Mouse (Mus musculus) kidney, postnatal 36 days (tissue): ENCODE results near the gene Tmem164.

Experiments used
- DNase-seq, 2 experiments: peaks; one replicate each; pipeline ENCODE4 v3.0.0; 2021 to 2022; ENCODE audit warnings: mixed read lengths in 2 of 2

Tmem164 gene

DNA sequence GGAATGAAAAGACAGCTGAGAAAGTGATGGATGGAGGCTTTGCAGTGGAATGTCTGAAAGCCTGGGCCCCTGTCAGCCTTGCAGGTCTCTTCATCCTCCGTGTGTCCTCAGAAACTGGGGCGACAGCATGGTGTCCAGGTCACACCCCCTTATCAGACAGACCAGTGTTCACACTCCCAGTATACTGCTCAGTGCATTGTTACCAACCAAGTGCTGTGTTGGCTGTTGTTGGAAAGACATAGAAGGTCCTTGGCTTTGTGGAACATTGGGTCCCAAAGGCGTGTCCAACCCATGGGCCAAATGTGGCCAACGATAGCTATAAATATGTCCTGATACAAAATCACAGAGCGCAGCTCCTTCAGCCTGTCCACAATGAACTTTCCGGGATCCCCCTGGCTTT lies 149.4 kb downstream of the Tmem164 start:
- DNase-seq, result no peak

DNA sequence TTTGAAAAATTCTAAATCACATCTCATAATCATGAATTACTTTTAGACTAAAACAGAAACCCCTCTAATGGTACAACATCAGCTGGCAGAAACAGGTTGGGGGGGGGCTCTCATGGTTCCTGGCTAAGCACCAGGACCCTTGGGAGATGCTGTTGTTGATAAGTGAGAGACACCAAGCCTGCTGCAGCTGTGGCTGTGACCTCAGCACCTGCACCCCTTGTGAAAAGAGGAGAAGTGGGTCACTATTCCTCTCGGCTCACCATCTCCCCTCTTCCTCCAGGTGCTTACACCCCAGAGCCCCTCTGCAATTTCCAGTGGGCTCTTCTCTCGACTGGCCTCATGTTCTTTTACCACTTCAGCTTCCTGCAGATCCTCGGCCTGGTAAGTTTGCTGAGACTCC lies 151.0 kb downstream of the Tmem164 start:
- no peak for DNase-seq

DNA sequence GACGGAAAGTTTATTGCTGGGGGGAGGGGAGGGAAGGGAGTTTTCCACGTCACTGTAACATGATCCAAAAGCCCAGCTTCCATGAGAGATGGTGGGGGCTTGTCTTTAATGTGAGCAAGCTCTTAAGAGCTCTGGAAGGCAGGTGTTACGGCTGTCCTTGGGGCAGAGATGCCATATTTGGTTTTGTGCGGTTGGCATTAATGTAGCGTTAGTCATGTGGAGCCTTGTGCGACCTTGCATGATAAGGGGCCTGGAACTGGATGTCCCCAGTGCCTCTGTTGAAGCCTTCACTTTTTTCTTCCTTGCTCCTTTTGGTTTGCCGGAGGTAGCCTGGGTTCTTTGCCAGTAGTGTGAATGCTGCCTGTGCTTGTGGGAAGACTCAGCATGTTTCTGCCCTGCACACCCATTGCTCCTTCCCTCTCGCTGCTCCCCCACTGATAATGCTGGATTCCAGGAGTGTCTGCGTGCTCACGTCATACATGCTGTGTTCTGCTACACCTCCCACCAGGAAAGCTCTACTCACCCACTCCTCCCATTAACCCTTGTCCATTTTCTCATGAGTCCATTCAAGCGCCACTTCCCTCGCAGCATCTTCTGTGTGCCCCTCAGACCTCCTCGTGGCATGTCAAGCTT lies 152.1 kb downstream of the Tmem164 start:
- no peak for DNase-seq

DNA sequence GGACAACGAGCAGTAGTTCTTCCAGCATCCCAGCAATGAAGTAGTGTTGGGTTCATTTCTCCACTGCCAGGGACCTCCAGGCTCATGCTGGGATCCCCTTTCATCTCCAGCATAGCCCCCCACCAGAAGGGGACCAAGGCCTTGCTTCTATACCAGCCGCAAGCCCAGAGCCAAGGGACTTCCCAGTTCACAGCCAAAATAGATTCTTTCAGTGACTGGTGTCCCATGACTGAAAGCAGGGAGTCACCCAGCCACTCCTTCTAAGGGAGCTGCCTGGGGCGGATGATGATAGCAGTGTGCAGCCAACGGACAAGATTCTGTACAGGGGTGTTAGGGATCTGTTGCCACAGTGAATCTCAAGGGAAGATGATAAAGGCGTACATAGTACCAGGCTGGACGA lies 153.6 kb downstream of the Tmem164 start:
- no peak for DNase-seq

DNA sequence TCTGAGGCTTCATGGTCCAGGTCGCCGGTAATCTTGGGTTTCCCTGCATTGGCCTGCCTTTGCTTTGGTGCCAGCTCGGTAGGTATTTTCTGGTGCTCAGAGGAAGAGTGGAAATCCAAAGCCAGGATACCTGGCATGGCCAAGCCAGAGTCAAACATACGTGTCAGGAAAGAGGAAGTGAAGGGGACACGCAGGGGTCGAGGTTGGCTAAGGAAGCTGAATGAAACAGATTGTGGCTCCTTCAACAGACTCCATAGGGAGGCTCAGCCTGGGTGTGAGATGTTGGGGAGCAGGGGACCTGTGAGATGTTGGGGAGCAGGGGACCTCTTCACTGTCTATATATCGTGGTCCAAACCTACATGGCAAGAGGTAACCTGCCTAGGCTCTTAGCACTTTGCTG lies 155.2 kb downstream of the Tmem164 start:
- no peak for DNase-seq

DNA sequence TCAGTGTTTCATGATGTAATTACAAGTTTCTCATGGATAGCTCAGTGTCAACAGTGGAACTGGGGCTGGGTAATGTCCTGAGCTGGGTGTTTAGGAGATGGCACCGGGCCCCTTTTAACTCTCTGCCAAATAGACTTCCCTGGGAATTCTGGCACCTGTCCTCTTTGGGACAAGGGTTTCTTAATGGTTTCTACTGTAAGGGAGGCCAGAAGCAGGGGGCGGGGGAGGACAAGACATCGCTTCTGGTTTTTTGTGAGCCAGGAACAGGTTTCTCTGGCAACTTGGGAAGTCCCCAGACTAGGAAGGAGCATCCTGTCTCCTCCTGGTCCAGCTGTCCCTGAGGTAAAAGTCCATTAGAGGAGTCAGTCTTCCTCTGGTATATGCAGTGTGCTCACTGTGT lies 156.1 kb downstream of the Tmem164 start:
- DNase-seq, result no peak

DNA sequence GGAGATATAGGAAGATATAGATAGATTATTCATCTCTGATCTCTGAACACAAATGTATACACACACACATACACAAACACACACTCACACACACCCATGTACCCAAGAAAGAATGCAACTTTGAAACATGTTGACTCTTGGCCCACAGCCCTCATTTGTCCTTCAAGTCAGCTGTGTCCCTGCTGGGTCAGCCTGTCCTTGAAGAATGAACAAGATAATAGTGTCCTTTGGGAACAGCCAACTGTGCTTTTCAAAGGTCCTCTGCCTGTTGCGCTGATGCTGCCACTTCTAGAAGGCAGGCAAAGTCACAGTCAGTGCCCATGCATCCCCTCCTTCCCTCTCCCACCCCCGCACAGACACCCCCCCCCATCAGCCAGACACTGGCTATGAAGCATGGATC lies 157.6 kb downstream of the Tmem164 start:
- no peak for DNase-seq

DNA sequence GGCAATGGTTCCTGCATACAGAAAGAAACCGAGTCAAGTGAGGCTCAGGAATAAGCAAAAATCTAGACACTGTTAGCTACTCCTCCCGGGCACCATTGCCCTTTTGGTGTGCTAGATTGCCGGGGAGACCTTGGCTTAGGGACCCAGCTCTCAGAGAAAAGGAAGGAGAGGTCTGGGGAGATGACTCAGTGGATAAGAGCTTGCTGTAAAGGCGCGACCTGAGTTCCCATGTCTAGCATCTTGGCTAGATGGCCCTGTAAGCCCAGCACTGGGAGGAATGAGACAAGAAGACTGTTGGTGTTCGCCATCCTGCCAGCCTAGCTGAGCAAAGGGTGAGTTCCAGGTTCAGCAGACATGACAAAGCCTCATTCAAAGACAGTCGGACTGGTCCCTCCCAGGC lies 158.2 kb downstream of the Tmem164 start:
- DNase-seq, result no peak

DNA sequence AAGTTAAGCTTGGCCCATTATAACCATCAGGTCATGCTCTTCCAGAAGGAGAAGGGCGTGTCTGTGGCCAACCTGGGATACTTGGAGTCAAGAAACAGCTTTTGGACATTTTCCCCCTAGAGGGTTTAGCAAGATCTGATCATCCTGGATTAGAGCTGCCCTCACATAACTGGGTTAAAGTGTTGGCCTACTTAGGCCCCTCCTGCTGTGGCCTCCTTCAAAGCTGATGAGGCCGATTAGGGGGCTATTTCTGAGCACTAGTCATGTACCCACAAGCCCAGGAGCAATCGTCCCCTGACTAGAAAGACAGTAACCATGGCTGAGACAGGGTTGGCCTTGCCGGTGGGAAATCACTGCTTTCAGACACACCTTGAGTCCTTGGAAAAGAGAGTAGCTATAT lies 160.7 kb downstream of the Tmem164 start:
- no peak for DNase-seq

DNA sequence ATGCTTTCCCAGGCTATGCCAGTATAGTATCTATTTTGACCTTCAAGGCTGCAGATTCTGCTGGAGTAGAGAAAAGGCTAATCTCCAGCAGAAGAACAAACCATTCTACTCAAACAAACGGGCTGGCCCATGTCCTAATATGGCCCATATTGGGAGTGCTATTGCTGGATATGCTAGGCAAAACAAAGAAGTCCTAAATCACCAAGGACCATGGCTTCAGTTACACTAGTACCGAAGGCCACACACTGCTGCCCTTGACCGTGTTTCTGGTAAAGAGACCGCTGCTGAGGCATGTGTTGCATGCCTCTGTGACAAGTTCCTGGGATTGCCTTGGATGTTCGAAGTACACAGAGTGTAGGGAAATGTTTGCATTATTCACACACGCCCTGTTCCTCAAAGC lies 165.1 kb downstream of the Tmem164 start:
- no peak for DNase-seq

DNA sequence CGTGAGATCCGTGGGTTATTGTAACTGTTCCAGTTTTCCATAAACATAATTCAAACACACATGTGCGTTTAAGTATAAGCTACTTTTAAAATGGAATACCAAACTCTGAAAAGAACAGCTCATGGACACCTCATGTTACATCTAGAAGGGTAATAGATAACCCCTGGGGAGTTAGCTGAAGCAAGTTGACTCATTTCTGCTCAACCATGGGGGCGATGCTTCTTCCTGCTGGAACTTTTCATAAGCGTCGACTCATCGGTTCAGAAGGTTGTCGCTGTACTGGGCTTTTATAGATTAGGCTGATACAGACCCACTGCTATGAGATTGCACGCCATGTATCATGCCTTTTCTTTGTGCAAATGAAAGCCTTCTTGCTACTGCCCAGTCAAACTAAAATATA lies 166.8 kb downstream of the Tmem164 start:
- DNase-seq, result no peak

DNA sequence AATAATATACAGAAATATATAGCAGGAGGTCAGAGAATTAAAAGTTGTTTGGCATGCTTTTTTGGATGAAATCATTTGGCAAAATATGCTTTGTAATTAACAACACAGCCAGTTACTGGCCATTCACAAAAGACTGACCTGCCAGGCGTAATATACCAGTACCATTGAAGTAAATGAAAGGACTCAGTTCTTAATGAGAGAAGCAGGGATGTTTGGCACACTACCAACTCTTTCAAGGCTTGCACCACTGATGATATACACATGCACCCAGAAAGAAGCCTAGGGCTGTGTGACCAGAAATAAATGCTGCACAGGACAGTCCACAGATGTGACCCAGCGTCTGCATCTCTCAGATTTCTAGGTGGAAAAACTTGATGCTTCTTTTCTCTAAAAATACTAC lies 188.6 kb downstream of the Tmem164 start:
- DNase-seq, result no peak

DNA sequence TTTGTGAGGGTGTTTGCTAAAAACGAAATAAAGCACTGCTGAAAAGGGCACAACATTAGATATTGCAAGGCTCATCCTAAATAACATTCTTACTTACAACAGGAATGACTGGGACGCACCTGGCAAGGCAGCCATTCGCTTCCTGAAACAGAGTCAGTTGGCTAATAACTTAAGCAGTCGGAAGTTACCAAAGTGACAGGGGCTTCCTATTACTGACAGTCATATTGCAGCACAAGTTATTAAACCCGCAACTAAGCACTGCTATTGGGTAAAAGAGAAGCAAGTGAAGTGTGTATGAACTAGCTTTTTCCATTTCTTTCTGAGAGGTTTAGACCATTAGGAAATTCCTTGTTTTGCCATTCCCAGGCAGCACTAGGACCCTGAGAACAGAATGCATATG lies 201.0 kb downstream of the Tmem164 start:
- DNase-seq, result no peak

DNA sequence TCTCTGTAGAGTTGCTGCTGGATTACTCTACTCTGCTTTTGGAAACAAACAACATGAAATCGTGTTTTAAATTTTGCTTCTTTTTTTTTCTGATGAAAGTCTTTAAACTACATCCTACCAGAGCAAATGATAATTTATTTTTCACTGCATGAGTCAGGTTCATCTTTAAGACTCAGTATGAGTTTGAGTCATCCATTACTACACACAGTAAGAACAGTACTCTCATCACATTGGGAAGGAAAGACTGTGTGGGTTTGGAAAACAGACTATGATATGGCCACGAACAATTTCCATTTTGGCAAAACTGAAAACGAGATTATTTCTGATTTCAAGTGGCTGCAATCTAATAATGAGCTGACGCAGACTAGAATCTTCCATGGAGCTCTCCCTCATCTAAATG lies 202.4 kb downstream of the Tmem164 start:
- DNase-seq, result no peak

DNA sequence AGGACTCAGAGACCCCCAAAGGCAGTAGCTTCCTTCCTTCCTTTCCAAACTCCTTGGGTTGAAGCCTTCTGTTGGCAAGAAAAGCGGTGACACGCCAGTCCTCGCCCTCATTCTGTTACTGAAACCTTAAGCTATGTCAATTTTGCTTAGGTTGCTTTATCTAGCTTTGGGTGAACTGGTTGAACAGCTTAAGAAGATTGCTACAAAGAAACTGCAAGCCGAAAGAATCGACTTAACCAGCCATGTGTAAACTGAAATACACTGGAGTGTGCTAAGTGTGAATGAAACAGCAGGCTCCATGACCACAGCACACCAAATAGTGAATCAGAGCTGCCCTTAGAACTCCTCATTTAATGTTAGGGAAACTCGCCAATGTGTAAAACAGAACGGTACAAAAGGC lies 204.8 kb downstream of the Tmem164 start:
- no peak for DNase-seq
